Mouse (Mus musculus) lung, postnatal 4 days (tissue): Measurements from ENCODE around the gene Gm32742.
A peak's percentile ranks its signal among the peaks of the same experiment; 100 is the strongest.

Experiments used
- DNase-seq, 2 experiments: peaks; one replicate each; pipeline ENCODE4 v3.0.0; 2021

Gm32742 gene

GRCm38 (mm10) chr9:51165312-51166180 lies at the start of gene Gm32742:
TSS of gene Gm32742 (minus strand) at chr9:51165517.
- DNase-seq: no peak

- DNase-seq: no peak
Observed at GRCm38 (mm10) chr9:51213729-51214237, 48.5 kb upstream of the Gm32742 start.

GRCm38 (mm10) chr9:51213023-51213728 lies 47.9 kb upstream of the Gm32742 start, which contains the start of gene Pou2af1:
TSS of gene Pou2af1 (plus strand) at chr9:51213708.
- DNase-seq: peak; percentile 23 to 50

GRCm38 (mm10) chr9:51211191-51211590 lies 45.9 kb upstream of the Gm32742 start:
- no peak for DNase-seq

- DNase-seq: no peak
Observed at GRCm38 (mm10) chr9:51208974-51209332, 43.6 kb upstream of the Gm32742 start.

- DNase-seq: no peak
Observed at GRCm38 (mm10) chr9:51194790-51195189, 29.5 kb upstream of the Gm32742 start.

- peak in 1 of 2 experiments; percentile 35 for DNase-seq
Observed at GRCm38 (mm10) chr9:51190655-51191054, 25.3 kb upstream of the Gm32742 start.

GRCm38 (mm10) chr9:51185871-51186270 lies 20.6 kb upstream of the Gm32742 start:
- DNase-seq: no peak

- no peak for DNase-seq
Observed at GRCm38 (mm10) chr9:51185386-51185785, 20.1 kb upstream of the Gm32742 start.

- no peak for DNase-seq
Observed at GRCm38 (mm10) chr9:51182716-51183710, 17.7 kb upstream of the Gm32742 start.

GRCm38 (mm10) chr9:51180621-51181020 lies 15.3 kb upstream of the Gm32742 start:
- peak; percentile 54 to 77 for DNase-seq

GRCm38 (mm10) chr9:51178297-51178696 lies 13.0 kb upstream of the Gm32742 start:
- DNase-seq: no peak

GRCm38 (mm10) chr9:51175722-51176121 lies 10.4 kb upstream of the Gm32742 start:
- no peak for DNase-seq

- peak; percentile 48 to 55 for DNase-seq
Observed at GRCm38 (mm10) chr9:51174890-51175464, 9.7 kb upstream of the Gm32742 start.

- no peak for DNase-seq
Observed at GRCm38 (mm10) chr9:51170298-51170697, 5.0 kb upstream of the Gm32742 start.

GRCm38 (mm10) chr9:51169133-51169532 lies 3.8 kb upstream of the Gm32742 start:
- peak in 1 of 2 experiments; percentile 15 for DNase-seq

GRCm38 (mm10) chr9:51168698-51169097 lies 3.4 kb upstream of the Gm32742 start:
- DNase-seq: peak; percentile 43 to 76

- peak; percentile 71 to 88 for DNase-seq
Observed at GRCm38 (mm10) chr9:51167954-51168353, 2.6 kb upstream of the Gm32742 start.

- no peak for DNase-seq
Observed at GRCm38 (mm10) chr9:51163989-51164388, 1.3 kb downstream of the Gm32742 start.

GRCm38 (mm10) chr9:51161771-51162388 lies 3.4 kb downstream of the Gm32742 start:
- DNase-seq: peak; percentile 79 to 87

GRCm38 (mm10) chr9:51152079-51152752 lies 13.1 kb downstream of the Gm32742 start:
- peak in 1 of 2 experiments; percentile 73 for DNase-seq
